In genomic region chr2:77770056-77770697, GRCm38 (mm10) we compare ENCODE assay signal across 21 mouse cellular contexts. TPM values are rescaled to one million over a fixed set of nuclear protein-coding genes. Genes with fewer than 3 reads are reported as not detected.
DNase-seq lines count a peak whose midpoint lies in the region; ATAC-seq and TF ChIP-seq lines count a peak whose summit lies in the region.
"Had no signal": no experiment of that assay in that cellular context is flagged by ENCODE, and none has a peak within 500 bp of the region (broad histone marks: within the 10 kb centered on the region; RNA-seq: fewer than 3 reads in every experiment).

No protein-coding gene starts in this region.

- H3K4me1 ChIP-seq in hindbrain, embryonic 16.5 days (ENCODE audit: control insufficient read depth, insufficient read depth, low read depth, low read length): peaks cover 4% of the 10 kb centered on the region
- H3K4me1 ChIP-seq in hindbrain, embryonic 13.5 days (replicated peaks): peaks cover 8% of the 10 kb centered on the region; the same call in 1 of the 2 replicates
- H3K4me1 ChIP-seq in forebrain, embryonic 16.5 days (replicated peaks; ENCODE audit: control insufficient read depth, insufficient read depth, low read length): no peaks in the 10 kb centered on the region; the same call in 1 of the 2 replicates
- H3K4me1 ChIP-seq: hindbrain, embryonic 12.5 days; intestine, embryonic 15.5 days; stomach, embryonic 15.5 days had no signal

- H3K4me3 ChIP-seq in hindbrain, embryonic 16.5 days (ENCODE audit: low read length): no peak overlapping the region
- H3K4me3 ChIP-seq in hindbrain, embryonic 13.5 days: no peak overlapping the region
- H3K4me3 ChIP-seq in layer of hippocampus, adult 2 months: no peak overlapping the region
- H3K4me3 ChIP-seq in forebrain, embryonic 16.5 days (replicated peaks; ENCODE audit: low read length): no peak overlapping the region
- H3K4me3 ChIP-seq: erythroblast, embryonic 14.5 days; gastrocnemius, adult 2 months; hindbrain, embryonic 12.5 days; intestine, embryonic 15.5 days; stomach, embryonic 15.5 days had no signal

- WGBS in hindbrain, embryonic 16.5 days: 79% methylated on average over 8 of the region's 8 CpGs
- WGBS in hindbrain, embryonic 13.5 days: 72% methylated on average over 8 of the region's 8 CpGs
- 79% methylated on average over 8 of the region's 8 CpGs for WGBS in forebrain, embryonic 16.5 days

- H3K27ac ChIP-seq in hindbrain, embryonic 16.5 days (ENCODE audit: low read depth, low read length): no peak overlapping the region
- no peak overlapping the region for H3K27ac ChIP-seq in hindbrain, embryonic 13.5 days
- 0 out of 2 replicates have a peak overlapping the region, but pooled peaks have one; percentile 28 for H3K27ac ChIP-seq in layer of hippocampus, adult 2 months
- H3K27ac ChIP-seq in forebrain, embryonic 16.5 days (ENCODE audit: low read length): no peak overlapping the region
- H3K27ac ChIP-seq: gastrocnemius, adult 2 months; hindbrain, embryonic 12.5 days; intestine, embryonic 15.5 days; stomach, embryonic 15.5 days had no signal

- no peak overlapping the region for H3K4me2 ChIP-seq in hindbrain, embryonic 16.5 days (ENCODE audit: low read length)
- no peak overlapping the region for H3K4me2 ChIP-seq in hindbrain, embryonic 13.5 days
- no peak overlapping the region for H3K4me2 ChIP-seq in forebrain, embryonic 16.5 days (ENCODE audit: low read length)
- H3K4me2 ChIP-seq: hindbrain, embryonic 12.5 days; intestine, embryonic 15.5 days; stomach, embryonic 15.5 days had no signal

- TF ChIP-seq CTCF in layer of hippocampus, adult 2 months (conservative IDR thresholded peaks at IDR 0.05): no peak

- DNase-seq in layer of hippocampus, adult 2 months (ENCODE audit: low spot score in 2 of 2): no peak
- no peak for DNase-seq in layer of hippocampus, adult 11-12 months (ENCODE audit: low spot score)
- DNase-seq in cerebellum, adult 9-11 months: peak; percentile 77
- peak; percentile 33 for DNase-seq in testis, postnatal 14 days (ENCODE audit: low spot score)
- no peak for DNase-seq in heart, postnatal 10 days
- DNase-seq: adrenal gland, postnatal 10 days; B cell, adult 2 months; forebrain, postnatal 0 days; gastrocnemius, adult 2 months; heart, adult 18-20 months; lung, adult 18-20 months; lung, postnatal 36 days; spleen, adult 18-20 months; thymus, postnatal 14 days had no signal

- intact Hi-C loops in heart, postnatal 10 days (cut with DNase I): no loop called here

- ATAC-seq in hindbrain, embryonic 16.5 days: 0 out of 2 replicates have a peak, but pooled peaks have one; percentile 14
- ATAC-seq in hindbrain, embryonic 13.5 days (ENCODE audit: low FRiP score): no peak
- ATAC-seq in forebrain, embryonic 16.5 days: no peak
- ATAC-seq: forebrain, postnatal 0 days; intestine, embryonic 15.5 days had no signal

- no peaks in the 10 kb centered on the region for H3K9me3 ChIP-seq in hindbrain, embryonic 16.5 days (ENCODE audit: control insufficient read depth, low read length)
- H3K9me3 ChIP-seq in hindbrain, embryonic 13.5 days: no peaks in the 10 kb centered on the region
- H3K9me3 ChIP-seq in forebrain, embryonic 16.5 days (ENCODE audit: control insufficient read depth, low read length): no peaks in the 10 kb centered on the region
- H3K9me3 ChIP-seq: hindbrain, embryonic 12.5 days; intestine, embryonic 15.5 days; stomach, embryonic 15.5 days had no signal

- H3K27me3 ChIP-seq in hindbrain, embryonic 16.5 days (replicated peaks; ENCODE audit: control insufficient read depth, insufficient read depth, low read length): no peaks in the 10 kb centered on the region
- H3K27me3 ChIP-seq in hindbrain, embryonic 13.5 days: no peaks in the 10 kb centered on the region
- no peaks in the 10 kb centered on the region for H3K27me3 ChIP-seq in forebrain, embryonic 16.5 days (replicated peaks; ENCODE audit: control insufficient read depth, insufficient read depth, low read length)
- H3K27me3 ChIP-seq: hindbrain, embryonic 12.5 days; intestine, embryonic 15.5 days; stomach, embryonic 15.5 days had no signal

- H3K9ac ChIP-seq in hindbrain, embryonic 16.5 days (ENCODE audit: low read depth, low read length): no peak overlapping the region
- no peak overlapping the region for H3K9ac ChIP-seq in hindbrain, embryonic 13.5 days
- H3K9ac ChIP-seq in forebrain, embryonic 16.5 days (replicated peaks; ENCODE audit: low read depth, low read length): no peak overlapping the region
- H3K9ac ChIP-seq: forebrain, postnatal 0 days; hindbrain, embryonic 12.5 days; intestine, embryonic 15.5 days; stomach, embryonic 15.5 days had no signal

- H3K36me3 ChIP-seq in hindbrain, embryonic 16.5 days (ENCODE audit: control insufficient read depth, insufficient read depth, low read length): no peaks in the 10 kb centered on the region
- no peaks in the 10 kb centered on the region for H3K36me3 ChIP-seq in hindbrain, embryonic 13.5 days
- no peaks in the 10 kb centered on the region for H3K36me3 ChIP-seq in forebrain, embryonic 16.5 days (ENCODE audit: control insufficient read depth, insufficient read depth)
- H3K36me3 ChIP-seq: hindbrain, embryonic 12.5 days; intestine, embryonic 15.5 days; stomach, embryonic 15.5 days had no signal

RNA-seq across cellular contexts. Expression of gene Zfp385b, which starts 49.3 kb away (rescaled TPM):
- polyA plus RNA-seq in hindbrain, embryonic 16.5 days (2015; fragmentation: Nextera tagmentation; extraction: Ambion mirVana): 17.4 and 18.1 TPM in 2 replicates
- polyA plus RNA-seq in hindbrain, embryonic 13.5 days (2015; fragmentation: Nextera tagmentation; extraction: Ambion mirVana): 7.9 and 8.1 TPM in 2 replicates
- total RNA-seq in layer of hippocampus, adult 2 months (2021): 10 to 100 TPM; 50.4 to 51.4 TPM
- 1 to 10 TPM; 6.7 to 7.1 TPM for total RNA-seq in heart, postnatal 10 days (2021)
- 9.1 and 9.2 TPM in 2 replicates for polyA plus RNA-seq in forebrain, embryonic 16.5 days (2015; fragmentation: Nextera tagmentation; extraction: Ambion mirVana)
- polyA plus RNA-seq: erythroblast, embryonic 14.5 days had no signal

Comparison
In these comparisons a context has a peak if more than half of its experiments do, and no peak if none do; other contexts are left out.
1. DNase-seq: peak in cerebellum, adult 9-11 months (single experiment) and testis, postnatal 14 days (single experiment); none in layer of hippocampus, adult 2 months (0 of 2), layer of hippocampus, adult 11-12 months (single experiment) and heart, postnatal 10 days (0 of 2).